Mouse (Mus musculus) ES-E14 (cell line): ENCODE results near the gene Cd9. TPM values are rescaled to one million over a fixed set of nuclear protein-coding genes. Genes with fewer than 3 reads are reported as not detected.

Experiments used
- DNase-seq: peaks from one replicate; pipeline ENCODE4 v3.0.0-alpha.2; 2013; ENCODE audit warnings: low read depth, low spot score
- H3K27ac ChIP-seq: 2 replicates; pipeline ENCODE4 v1.5.1; 2012; ENCODE audit warnings: low read depth, mild to moderate bottlenecking, low read length, moderate library complexity, mixed read lengths; ENCODE audit not compliant: poor library complexity, insufficient read depth, severe bottlenecking
- H3K36me3 ChIP-seq: 2 replicates; pipeline ENCODE4 v1.6.1; 2012; ENCODE audit warnings: mild to moderate bottlenecking, low read length, moderate library complexity, mixed read lengths; ENCODE audit not compliant: control insufficient read depth, poor library complexity, insufficient read depth, severe bottlenecking
- H3K4me1 ChIP-seq, 2 experiments: fragments of 150-350 bp in 1 of 2; sonication (generic) in 1 of 2; 2 replicates each; pipeline ENCODE4 v1.6.1; 2012; ENCODE audit warnings: low read length in 2 of 2, mild to moderate bottlenecking in 1 of 2, mixed read lengths in 1 of 2; ENCODE audit not compliant: control insufficient read depth in 2 of 2, insufficient read depth in 2 of 2, poor library complexity in 1 of 2
- H3K4me3 ChIP-seq, 2 experiments: fragments of 150-350 bp in 1 of 2; sonication (generic) in 1 of 2; 2 replicates each; pipeline ENCODE4 v1.5.1; 2012; ENCODE audit warnings: low read length in 2 of 2, low read depth in 1 of 2, mild to moderate bottlenecking in 1 of 2, mixed read lengths in 1 of 2; ENCODE audit not compliant: insufficient read depth in 1 of 2, poor library complexity in 1 of 2, severe bottlenecking in 1 of 2
- H3K9ac ChIP-seq: 2 replicates; pipeline ENCODE4 v1.6.1; 2012; ENCODE audit warnings: low read depth, mild to moderate bottlenecking, low read length, mixed read lengths; ENCODE audit not compliant: poor library complexity, insufficient read depth, severe bottlenecking
- H3K9me3 ChIP-seq: fragments of 150-350 bp; sonication (generic); 2 replicates; pipeline ENCODE4 v1.6.1; 2012; ENCODE audit warnings: low read depth, mild to moderate bottlenecking, low read length; ENCODE audit not compliant: control insufficient read depth, insufficient read depth
- CHD2 ChIP-seq: IDR thresholded peaks from 2 replicates; pipeline ENCODE4 v1.6.1; 2014; ENCODE audit warnings: mild to moderate bottlenecking, low read depth, low read length, inconsistent platforms
- HCFC1 ChIP-seq: IDR thresholded peaks from 2 replicates; pipeline ENCODE4 v1.6.1; 2012; ENCODE audit warnings: low read length, inconsistent platforms, borderline replicate concordance; ENCODE audit not compliant: insufficient read depth
- MAFK ChIP-seq: IDR thresholded peaks from 2 replicates; pipeline ENCODE4 v1.6.1; 2014; ENCODE audit warnings: mild to moderate bottlenecking, low read depth, low read length, inconsistent platforms; ENCODE audit not compliant: insufficient read depth
- ZC3H11A ChIP-seq: IDR thresholded peaks from 2 replicates; pipeline ENCODE4 v1.6.1; 2012; ENCODE audit warnings: low read depth, mild to moderate bottlenecking, inconsistent platforms, low read length, borderline replicate concordance
- ZNF384 ChIP-seq: IDR thresholded peaks from 2 replicates; pipeline ENCODE4 v1.6.1; 2012; ENCODE audit warnings: low read depth, low read length, inconsistent platforms
- in situ Hi-C, 2 experiments: fragments of 600-800 bp; cut with MboI; formaldehyde crosslinking; loops; one replicate each; pipeline ENCODE4 v1.15.1; 2025; ENCODE audit warnings: low sequenced_read_pairs in 2 of 2, inconsistent platforms in 1 of 2; ENCODE audit not compliant: unreplicated experiment in 2 of 2
- total RNA-seq: library from RNA; depleted of rRNA; stranded (reverse); fragments of 300-350 nt; gene quantifications from 2 replicates; pipeline ENCODE4 v1.2.3, GENCODE M21; 2012

The Cd9 gene
- total RNA-seq, 1 experiment, result 228 TPM

DNA sequence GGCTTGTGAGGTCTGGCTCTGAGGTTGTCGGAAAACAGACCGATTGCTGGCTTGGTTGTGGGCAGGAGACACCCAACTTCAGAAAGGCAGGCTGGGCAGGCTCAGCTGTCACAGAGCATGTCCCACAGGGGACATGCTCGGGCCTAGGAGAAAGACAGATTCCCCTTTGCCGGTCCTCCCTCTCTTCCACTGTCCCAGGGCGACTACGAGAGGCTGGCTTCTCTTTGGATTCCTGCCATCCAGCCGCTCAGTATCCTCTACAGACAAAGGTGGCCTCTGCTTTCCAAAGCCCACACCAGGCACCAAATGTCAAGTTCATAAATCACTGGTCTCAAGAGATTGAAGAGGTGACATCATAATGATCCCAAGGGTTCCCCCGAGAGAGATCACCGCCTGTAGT lies 2.6 kb downstream of the Cd9 start:
- TF ChIP-seq MAFK (no peak), ZC3H11A (no peak), ZNF384 (no peak), CHD2 (no peak), HCFC1 (no peak)
- H3K36me3 ChIP-seq, result peaks cover 7% of the 10 kb centered on the region; the same call in 1 of the 2 replicates
- H3K27ac ChIP-seq, result peak overlapping the region; percentile 14; the same call in 1 of the 2 replicates
- no peaks in the 10 kb centered on the region for H3K9me3 ChIP-seq
- peak overlapping the region in 1 of 2 experiments; percentile 87; a peak in 2 of 4 replicates for H3K4me3 ChIP-seq
- H3K4me1 ChIP-seq, result peaks cover 15 to 24% of the 10 kb centered on the region in 2 experiments
- in situ Hi-C loops, result no loop called here
- no peak for DNase-seq
- no peak overlapping the region; the same call in 1 of the 2 replicates for H3K9ac ChIP-seq

- no peaks in the 10 kb centered on the region for H3K9me3 ChIP-seq
- TF ChIP-seq MAFK, result no peak
- TF ChIP-seq CHD2, result no peak
- TF ChIP-seq ZNF384, result no peak
- TF ChIP-seq HCFC1, result no peak
- no peak for TF ChIP-seq ZC3H11A
- peak overlapping the region; percentile 73 for H3K9ac ChIP-seq
- H3K4me3 ChIP-seq, result peak overlapping the region; percentile 50 to 87
- peak overlapping the region; percentile 11; the same call in 1 of the 2 replicates for H3K27ac ChIP-seq
- peaks cover 20 to 24% of the 10 kb centered on the region in 2 experiments for H3K4me1 ChIP-seq
- no peak for DNase-seq
- in situ Hi-C loops, result no loop called here
- peaks cover 7% of the 10 kb centered on the region; the same call in 1 of the 2 replicates for H3K36me3 ChIP-seq
Observed at GRCm38 (mm10) chr6:125491393-125491792, 3.2 kb downstream of the Cd9 start.

- in situ Hi-C loops, result no loop called here
- peak overlapping the region; percentile 77 for H3K9ac ChIP-seq
- peak overlapping the region; percentile 39 to 43 for H3K4me3 ChIP-seq
Observed at GRCm38 (mm10) chr6:125489881-125490559, 4.6 kb downstream of the Cd9 start.

GRCm38 (mm10) chr6:125485589-125485988 lies 9.0 kb downstream of the Cd9 start:
- in situ Hi-C loops, result no loop called here
- no peak overlapping the region for H3K27ac ChIP-seq

More at GRCm38 (mm10) chr6:125489881-125490559, 4.6 kb downstream of the Cd9 start:
- Histone ChIP-seq H3K9me3 (no peaks in the 10 kb centered on the region), H3K4me1 (peaks cover 26 to 31% of the 10 kb centered on the region in 2 experiments), H3K36me3 (peaks cover 7% of the 10 kb centered on the region; the same call in 1 of the 2 replicates), H3K27ac (peak overlapping the region; percentile 78)
- DNase-seq, result no peak
- no peak for TF ChIP-seq MAFK
- no peak for TF ChIP-seq CHD2
- no peak for TF ChIP-seq ZNF384
- no peak for TF ChIP-seq HCFC1
- TF ChIP-seq ZC3H11A, result no peak

More at GRCm38 (mm10) chr6:125485589-125485988, 9.0 kb downstream of the Cd9 start:
- Histone ChIP-seq H3K4me1 (peaks cover 44 to 45% of the 10 kb centered on the region in 2 experiments), H3K9ac (no peak overlapping the region), H3K4me3 (no peak overlapping the region), H3K36me3 (peaks cover 1% of the 10 kb centered on the region; the same call in 1 of the 2 replicates), H3K9me3 (no peaks in the 10 kb centered on the region)
- TF ChIP-seq CHD2, result no peak
- no peak for TF ChIP-seq MAFK
- TF ChIP-seq ZNF384, result no peak
- no peak for TF ChIP-seq HCFC1
- no peak for DNase-seq
